Mouse (Mus musculus) liver, embryonic 14.5 days (tissue): ENCODE results near the gene Pou2f2. TPM values are rescaled to one million over a fixed set of nuclear protein-coding genes. Genes with fewer than 3 reads are reported as not detected.

Experiments used
- ATAC-seq: fragments of 200-750 bp; cut with Nextera tagmentation; 2 replicates; pipeline ENCODE4 v1.8.0; 2017; ENCODE audit warnings: moderate number of reproducible peaks, mild to moderate bottlenecking, moderate library complexity; ENCODE audit not compliant: insufficient read depth
- DNase-seq, 3 experiments: peaks; one replicate each; pipeline ENCODE4 v3.0.0-alpha.2; 2012 to 2013; ENCODE audit warnings: low read depth in 3 of 3, low spot score in 3 of 3
- H3K27ac ChIP-seq: fragments of 300-500 bp; sonication (generic); 2 replicates; pipeline ENCODE4 v1.5.1; 2014; ENCODE audit warnings: moderate library complexity, mild to moderate bottlenecking, control low read depth, inconsistent platforms
- H3K27me3 ChIP-seq: fragments of 300-500 bp; sonication (generic); 2 replicates; pipeline ENCODE4 v1.6.1; 2014; ENCODE audit warnings: mild to moderate bottlenecking, low read length, moderate library complexity; ENCODE audit not compliant: control insufficient read depth, insufficient read depth
- H3K36me3 ChIP-seq: fragments of 300-500 bp; sonication (generic); replicated peaks from 2 replicates; pipeline ENCODE4 v1.6.1; 2014; ENCODE audit warnings: low read depth; ENCODE audit not compliant: control insufficient read depth, insufficient read depth
- H3K4me1 ChIP-seq, 2 experiments: fragments of 200-500 bp in 1 of 2; fragments of 300-500 bp in 1 of 2; sonication (generic) in 1 of 2; replicated peaks; 2 replicates each; pipeline ENCODE4 v1.6.1; 2012 to 2014; ENCODE audit warnings: antibody characterized with exemption in 1 of 2, inconsistent platforms in 1 of 2, low read length in 1 of 2; ENCODE audit not compliant: control insufficient read depth in 2 of 2, insufficient read depth in 2 of 2
- H3K4me2 ChIP-seq: fragments of 300-500 bp; sonication (generic); 2 replicates; pipeline ENCODE4 v1.6.1; 2014; ENCODE audit warnings: low read depth, mild to moderate bottlenecking, control low read depth, moderate library complexity
- H3K4me3 ChIP-seq, 2 experiments: fragments of 200-500 bp in 1 of 2; fragments of 300-500 bp in 1 of 2; sonication (generic) in 1 of 2; 2 replicates each; pipeline ENCODE4 v1.5.1; 2012 to 2014; ENCODE audit warnings: low read depth in 2 of 2, low read length in 2 of 2, mild to moderate bottlenecking in 2 of 2, control low read depth in 1 of 2, inconsistent platforms in 1 of 2, moderate library complexity in 1 of 2; ENCODE audit not compliant: insufficient read depth in 1 of 2
- H3K9ac ChIP-seq: fragments of 300-500 bp; sonication (generic); replicated peaks from 2 replicates; pipeline ENCODE4 v1.6.1; 2014; ENCODE audit warnings: mild to moderate bottlenecking, control low read depth, moderate library complexity
- H3K9me3 ChIP-seq: fragments of 300-500 bp; sonication (generic); 2 replicates; pipeline ENCODE4 v1.6.1; 2016; ENCODE audit warnings: low read length, mixed read lengths; ENCODE audit not compliant: control insufficient read depth
- CTCF ChIP-seq: IDR thresholded peaks from 2 replicates; pipeline ENCODE4 v1.5.1; 2016; ENCODE audit warnings: antibody characterized with exemption, low read depth, control low read depth
- EP300 ChIP-seq: IDR thresholded peaks from 2 replicates; pipeline ENCODE4 v1.6.1; 2016; ENCODE audit warnings: antibody characterized with exemption, low read depth
- WGBS: fragments of 180-500 bp; shearing (Covaris S2); extraction: QIAGEN DNeasy Blood & Tissue Kit; methylation state at CpG from one replicate; pipeline ENCODE4 v1.1.7; 2014; ENCODE audit not compliant: insufficient replicate concordance; 5-methylcytosine and 5-hydroxymethylcytosine counted together
- polyA plus RNA-seq, 2 experiments: library from polyadenylated mRNA; depleted of rRNA in 1 of 2; stranded (reverse) in 1 of 2; unstranded in 1 of 2; fragments of >200 nt; fragmentation: Nextera tagmentation in 1 of 2; extraction: Ambion mirVana in 1 of 2; gene quantifications; 2 replicates each; pipeline versions ENCODE4 v1.2.1 to v1.2.3; 2012 to 2014

Pou2f2 gene
- polyA plus RNA-seq, 2 experiments, result 0.73 to 0.94 TPM

DNA sequence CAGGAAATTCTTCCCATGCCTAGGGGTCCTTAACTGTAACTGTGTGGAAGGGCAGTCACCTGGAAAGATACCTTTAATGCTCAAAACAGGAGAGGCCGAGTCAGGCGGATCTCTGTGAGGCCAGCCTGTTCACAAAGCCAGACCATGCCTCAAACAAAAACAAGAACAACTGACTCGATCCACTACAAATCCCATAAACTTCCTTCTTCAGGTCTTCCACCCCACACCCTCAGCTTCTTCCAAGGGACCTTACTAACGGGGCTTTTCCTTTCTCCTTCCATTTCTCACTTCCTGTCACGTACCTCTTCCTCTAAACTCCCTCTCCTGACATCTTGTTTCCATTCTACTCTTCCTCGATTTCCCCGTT, 103.2 kb downstream of the Pou2f2 start:
- Histone ChIP-seq H3K4me2 (peak overlapping the region; percentile 89), H3K4me3 (peak overlapping the region; percentile 63 to 66), H3K27me3 (no peaks in the 10 kb centered on the region), H3K9me3 (no peaks in the 10 kb centered on the region), H3K4me1 (peaks cover 16 to 26% of the 10 kb centered on the region in 2 experiments), H3K9ac (peak overlapping the region; percentile 92), H3K27ac (peak overlapping the region; percentile 82), H3K36me3 (peaks cover 20% of the 10 kb centered on the region)
- DNase-seq (no peak), ATAC-seq (no peak)
- 8% methylated on average over 7 of the region's 7 CpGs for WGBS
- no peak for TF ChIP-seq EP300
- no peak for TF ChIP-seq CTCF

DNA sequence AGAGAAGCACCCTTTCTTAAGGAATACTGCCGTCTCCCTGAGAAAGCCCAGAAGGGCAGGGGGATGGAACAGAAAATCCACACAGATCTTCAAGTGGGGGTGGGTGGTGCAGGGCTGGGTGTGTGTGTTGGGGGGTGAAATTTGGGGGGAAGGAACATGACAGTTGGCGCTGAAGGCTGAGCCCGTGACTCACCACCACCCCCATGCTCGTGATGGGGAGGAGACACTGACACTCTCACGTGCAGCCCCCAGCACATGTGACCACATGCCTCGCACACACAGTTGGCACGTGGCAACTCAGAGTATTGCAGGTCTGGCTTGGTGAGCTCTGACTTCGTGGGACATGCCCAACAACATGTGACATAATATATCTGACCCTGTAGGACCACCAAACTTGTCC, 105.6 kb downstream of the Pou2f2 start:
- peaks cover 16 to 25% of the 10 kb centered on the region in 2 experiments for H3K4me1 ChIP-seq
- no peaks in the 10 kb centered on the region for H3K36me3 ChIP-seq
- H3K9me3 ChIP-seq, result no peaks in the 10 kb centered on the region
- no peak overlapping the region for H3K4me2 ChIP-seq
- no peak overlapping the region for H3K9ac ChIP-seq
- no peak overlapping the region for H3K27ac ChIP-seq
- 77% methylated on average over 8 of the region's 8 CpGs for WGBS
- ATAC-seq (no peak), DNase-seq (no peak)
- TF ChIP-seq EP300, result no peak
- no peak for TF ChIP-seq CTCF
- H3K4me3 ChIP-seq, result no peak overlapping the region
- no peaks in the 10 kb centered on the region for H3K27me3 ChIP-seq

DNA sequence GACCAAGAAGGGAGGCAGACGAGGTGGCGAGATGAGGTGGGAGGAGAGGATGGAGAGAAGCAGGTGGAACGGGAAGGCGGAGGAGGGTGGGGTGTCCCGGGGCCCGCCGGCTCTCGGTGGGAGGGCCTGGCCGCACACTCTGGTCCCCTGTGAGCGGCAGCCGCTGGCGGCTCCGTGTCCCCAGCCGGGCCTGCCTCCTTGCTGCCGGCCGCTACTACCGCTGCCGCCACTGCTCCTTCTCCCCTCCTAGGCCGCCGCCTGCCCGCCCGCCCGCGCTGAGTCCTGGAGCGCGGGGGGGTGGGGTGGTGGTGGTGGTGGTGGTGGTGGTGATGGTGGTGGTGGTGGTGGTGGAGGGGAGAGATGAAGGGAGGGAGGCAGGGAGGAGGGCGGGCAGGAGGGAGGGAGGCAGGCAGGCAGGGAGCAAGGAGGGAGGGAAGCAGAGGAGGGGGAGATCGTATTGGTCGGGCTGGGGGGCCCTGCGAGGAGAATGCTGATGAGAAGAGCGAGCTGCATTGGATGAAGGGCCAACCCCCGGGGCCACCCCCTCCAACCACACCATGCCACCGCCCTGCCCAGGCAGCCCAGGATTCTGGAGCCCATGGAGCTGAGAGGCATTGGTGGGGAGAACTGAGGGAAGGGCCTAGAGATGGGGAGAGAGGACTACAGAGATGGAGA, 106.7 kb downstream of the Pou2f2 start:
- WGBS, result 2% methylated on average over 14 of the region's 33 CpGs
- Histone ChIP-seq H3K9me3 (no peaks in the 10 kb centered on the region), H3K4me1 (peaks cover 7 to 15% of the 10 kb centered on the region in 2 experiments), H3K27me3 (no peaks in the 10 kb centered on the region), H3K27ac (no peak overlapping the region), H3K36me3 (no peaks in the 10 kb centered on the region), H3K4me3 (peak overlapping the region; percentile 53 to 70), H3K9ac (peak overlapping the region; percentile 54), H3K4me2 (peak overlapping the region; percentile 75)
- TF ChIP-seq EP300, result no peak
- TF ChIP-seq CTCF, result no peak
- no peak for ATAC-seq
- no peak for DNase-seq

DNA sequence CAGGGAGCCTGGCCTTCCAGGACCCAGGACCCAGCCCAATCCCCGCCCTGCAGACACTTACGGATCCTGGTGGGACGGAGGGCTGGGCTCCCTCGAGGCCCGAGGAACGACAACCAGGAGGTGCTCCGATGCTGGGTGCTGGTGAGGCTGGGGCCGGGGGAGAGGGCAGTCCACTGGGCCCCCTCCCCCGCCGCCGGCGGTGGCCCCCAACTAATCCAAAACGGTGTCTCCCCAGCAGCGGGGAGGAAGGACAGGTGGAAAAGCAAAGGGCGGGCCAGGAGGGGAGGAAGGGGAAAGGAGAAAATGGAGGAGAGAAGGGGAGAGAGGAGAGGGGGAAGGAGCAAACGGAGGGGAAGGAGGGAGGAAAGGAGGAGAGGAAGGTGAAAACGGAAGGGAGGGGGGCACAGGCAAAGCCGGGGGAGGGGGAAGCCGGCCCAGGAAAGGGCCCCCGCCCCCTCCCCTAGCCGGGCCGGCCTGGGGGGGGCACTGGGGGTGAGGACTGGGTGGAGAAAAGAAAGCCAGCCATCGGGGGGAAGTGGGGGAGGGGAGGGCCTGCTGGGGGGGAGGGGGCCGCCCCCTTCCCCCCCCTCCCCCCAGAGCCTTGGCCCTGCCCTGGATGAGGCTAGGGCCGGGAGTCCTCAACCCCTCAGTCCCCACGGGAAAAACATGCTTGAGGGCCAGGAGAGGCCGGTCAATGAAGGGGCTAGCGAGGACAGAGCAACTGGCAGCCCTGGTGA, 107.4 kb downstream of the Pou2f2 start, which contains the start of the genes Grik5 and Zfp574:
TSS of gene Grik5 (minus strand) at position 368 of the 737 bp plus-strand sequence.
TSS of gene Zfp574 (plus strand) at position 589 of the 737 bp plus-strand sequence.
- 5% methylated on average over 28 of the region's 28 CpGs for WGBS
- no peak for ATAC-seq
- TF ChIP-seq CTCF, result no peak
- TF ChIP-seq EP300, result no peak
- no peak for DNase-seq
- peak within 1 kb of the TSS; percentile 54 for H3K9ac ChIP-seq
- H3K4me1 ChIP-seq, result peaks cover 7 to 15% of the 10 kb centered on the region in 2 experiments
- no peaks in the 10 kb centered on the region for H3K9me3 ChIP-seq
- peak within 1 kb of the TSS; percentile 53 to 70 for H3K4me3 ChIP-seq
- H3K27ac ChIP-seq, result no peak within 1 kb of the TSS
- H3K27me3 ChIP-seq, result no peaks in the 10 kb centered on the region
- H3K36me3 ChIP-seq, result no peaks in the 10 kb centered on the region
- H3K4me2 ChIP-seq, result peak within 1 kb of the TSS; percentile 75

DNA sequence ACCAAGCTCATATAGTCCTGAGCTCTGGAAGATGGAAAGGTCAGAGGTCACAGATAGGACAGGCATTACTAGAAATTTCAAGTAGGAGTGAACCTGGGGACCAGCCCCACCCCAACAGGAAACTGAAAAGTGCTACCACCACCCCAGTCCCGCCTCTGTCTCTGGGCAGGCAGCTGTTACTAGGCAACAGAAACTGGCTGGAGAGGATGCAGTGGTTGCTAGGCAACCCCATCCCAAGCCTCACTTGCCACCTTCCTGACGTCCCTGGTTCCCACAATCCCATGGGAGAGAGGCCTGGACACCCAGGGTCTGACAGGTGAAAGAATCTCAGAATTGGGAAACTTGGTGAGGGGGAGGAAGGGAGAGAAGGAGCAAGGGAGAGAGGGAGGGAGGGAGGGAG, 110.8 kb downstream of the Pou2f2 start:
- Histone ChIP-seq H3K27ac (no peak overlapping the region), H3K36me3 (no peaks in the 10 kb centered on the region), H3K27me3 (no peaks in the 10 kb centered on the region), H3K9ac (no peak overlapping the region), H3K9me3 (no peaks in the 10 kb centered on the region), H3K4me1 (peaks cover 0 to 7% of the 10 kb centered on the region in 2 experiments; a peak in 2 of 4 replicates), H3K4me3 (no peak overlapping the region), H3K4me2 (no peak overlapping the region)
- WGBS, result 24% methylated on average over 2 of the region's 2 CpGs
- TF ChIP-seq CTCF, result no peak
- TF ChIP-seq EP300, result no peak
- no peak for DNase-seq
- no peak for ATAC-seq
